Mouse (Mus musculus): Measurements from ENCODE around the gene Emc3.

DNA sequence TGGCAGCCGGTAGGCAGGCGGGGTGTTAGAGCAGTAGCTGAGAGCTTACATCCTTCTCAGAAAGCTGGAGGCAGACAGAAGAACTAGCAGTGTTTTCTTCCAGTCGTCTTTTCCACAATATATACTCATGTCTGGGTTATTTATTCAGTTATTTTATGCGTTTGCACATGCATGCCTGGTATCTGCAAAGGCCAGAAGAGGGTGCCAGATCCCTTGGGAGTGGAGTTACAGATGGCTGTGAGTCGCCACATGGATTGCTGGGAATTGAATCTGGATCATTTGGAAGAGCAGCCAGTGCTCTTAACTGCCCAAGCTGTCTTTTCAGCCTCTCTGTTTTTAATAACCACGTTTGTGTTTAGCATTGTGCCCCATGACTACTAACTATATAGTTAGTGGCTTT lies 10.2 kb upstream of the Emc3 start:
- no peak for TF ChIP-seq CTCF (IDR thresholded peaks at IDR 0.05; ENCODE audit: low read depth, low read length)
- no peak for TF ChIP-seq TAL1 (conservative IDR thresholded peaks at IDR 0.05; ENCODE audit: low read depth, low read length)
